Mouse (Mus musculus) macrophage (primary cell): ENCODE data around the gene Gm10644. TPM values are rescaled to one million over a fixed set of nuclear protein-coding genes. Genes with fewer than 3 reads are reported as not detected.
A peak's percentile ranks its signal among the peaks of the same experiment; 100 is the strongest.
"Not testable (repeated sequence)": the region's sequence is repeated elsewhere in the genome, so short reads cannot be mapped to it uniquely, and the experiment has no call there.

Source experiments
- H3K27ac ChIP-seq: fragments of 350-480 bp; formaldehyde crosslinking; 2 replicates; pipeline ENCODE4 v1.9.0; 2021
- H3K36me3 ChIP-seq: fragments of 350-480 bp; formaldehyde crosslinking; 2 replicates; pipeline ENCODE4 v1.9.0; 2021; ENCODE audit errors: inconsistent target
- H3K4me3 ChIP-seq: fragments of 350-480 bp; formaldehyde crosslinking; 2 replicates; pipeline ENCODE4 v1.9.0; 2021; ENCODE audit errors: inconsistent target
- H3K79me2 ChIP-seq: fragments of 350-480 bp; formaldehyde crosslinking; 2 replicates; pipeline ENCODE4 v1.9.0; 2021; ENCODE audit errors: inconsistent target
- WGBS: methylation state at CpG from one replicate; pipeline ENCODE4 v1.1.7; 2026; ENCODE audit warnings: inconsistent platforms; ENCODE audit not compliant: missing documents; 5-methylcytosine and 5-hydroxymethylcytosine counted together
- polyA plus RNA-seq: library from polyadenylated mRNA; stranded (reverse); fragments of 250-400 nt; gene quantifications from 3 replicates; pipeline ENCODE4 v1.2.4, GENCODE M21; 2018; ENCODE audit warnings: inconsistent platforms

The Gm10644 gene
- polyA plus RNA-seq, 1 experiment from 2014 or later, result 0.06 TPM

DNA sequence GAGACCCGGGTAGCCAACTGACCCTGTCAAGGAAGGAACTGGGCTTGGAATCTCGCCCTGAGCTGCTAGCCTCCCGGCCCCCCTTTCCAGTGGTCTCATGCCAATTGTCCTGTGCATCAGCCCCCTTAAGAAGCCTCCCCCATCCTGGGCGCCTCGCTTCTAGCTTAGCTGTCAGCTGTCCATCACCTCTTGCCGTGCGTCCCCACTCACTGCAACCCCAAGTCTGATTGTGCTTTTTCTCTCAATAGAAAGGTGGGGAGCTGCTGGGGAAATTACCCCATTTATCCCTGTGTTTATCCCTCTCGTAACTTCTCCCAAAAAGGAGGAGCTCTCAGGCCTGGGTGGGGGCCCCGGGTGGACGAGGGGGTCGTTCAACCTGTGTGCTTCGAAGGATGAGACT lies 41.0 kb upstream of the Gm10644 start:
- Histone ChIP-seq H3K4me3 (peak overlapping the region; percentile 36; the same call in 1 of the 2 replicates), H3K36me3 (peaks cover 3% of the 10 kb centered on the region; the same call in 1 of the 2 replicates), H3K79me2 (peaks cover 6% of the 10 kb centered on the region; the same call in 1 of the 2 replicates), H3K27ac (no peak overlapping the region)
- 37% methylated on average over 10 of the region's 12 CpGs for WGBS

DNA sequence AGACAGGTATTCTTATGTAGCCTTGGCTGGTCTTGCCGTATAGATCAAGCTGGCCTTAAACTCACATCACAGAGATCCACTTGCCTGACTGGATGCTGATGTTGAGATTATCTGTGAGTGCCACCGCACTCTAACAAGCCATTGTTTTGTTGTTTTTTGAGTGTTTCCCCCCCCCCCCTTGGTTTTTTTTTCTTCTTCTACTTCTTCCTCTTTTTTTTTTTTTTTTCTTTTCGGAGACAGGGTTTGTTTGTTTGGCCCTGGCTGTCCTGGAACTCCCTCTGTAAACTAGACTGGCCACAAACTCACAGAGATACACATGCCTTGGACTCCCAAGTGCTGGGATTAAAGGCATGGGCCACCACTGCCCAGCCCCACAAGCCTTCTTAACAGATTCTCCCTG lies 39.0 kb upstream of the Gm10644 start:
- H3K79me2 ChIP-seq, result peaks cover 3% of the 10 kb centered on the region; the same call in 1 of the 2 replicates
- 0 out of 2 replicates have a peak, but pooled peaks cover 8% of the 10 kb centered on the region for H3K36me3 ChIP-seq
- H3K27ac ChIP-seq, result no peak overlapping the region
- 10% methylated on average over 2 of the region's 3 CpGs for WGBS
- H3K4me3 ChIP-seq, result no peak overlapping the region

DNA sequence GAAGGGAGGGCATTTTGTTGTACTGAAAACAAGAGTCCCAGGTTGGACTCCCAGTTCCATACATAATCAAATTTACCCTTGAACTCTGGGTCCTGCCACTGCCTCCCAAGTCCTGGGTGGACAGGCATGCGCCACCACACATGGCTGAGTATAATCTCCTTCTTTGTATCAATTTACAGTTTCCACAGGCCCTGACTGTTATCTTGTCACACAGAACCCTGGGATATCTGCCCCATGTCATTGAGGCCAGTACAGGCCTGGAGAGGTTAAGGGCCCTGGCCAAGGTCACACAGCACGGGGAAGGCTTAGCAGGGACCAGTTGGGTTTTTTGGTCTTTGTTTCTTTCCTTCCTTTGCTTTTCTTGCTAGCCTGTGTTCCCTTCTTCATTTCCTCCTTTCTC lies 37.5 kb upstream of the Gm10644 start:
- no peak overlapping the region for H3K27ac ChIP-seq

DNA sequence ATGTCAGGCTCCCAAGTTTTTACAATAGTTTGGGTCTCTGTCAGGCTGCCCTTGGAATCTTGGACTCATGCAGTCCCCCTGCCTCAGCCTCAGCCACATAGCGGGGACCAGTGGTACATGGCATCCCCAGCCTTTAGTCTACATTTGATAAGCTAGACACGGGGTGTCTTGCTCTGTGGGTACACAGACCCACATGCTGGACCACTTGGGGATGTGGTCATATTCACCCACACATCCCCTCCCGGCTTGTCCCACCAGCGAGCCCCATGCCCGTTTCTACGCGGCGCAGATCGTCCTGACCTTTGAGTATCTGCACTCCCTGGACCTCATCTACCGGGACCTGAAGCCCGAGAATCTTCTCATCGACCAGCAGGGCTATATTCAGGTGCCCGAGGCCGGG lies 35.2 kb upstream of the Gm10644 start:
- Histone ChIP-seq H3K27ac (no peak overlapping the region), H3K4me3 (no peak overlapping the region), H3K36me3 (peaks cover 25% of the 10 kb centered on the region), H3K79me2 (no peaks in the 10 kb centered on the region)
- WGBS, result 93% methylated on average over 14 of the region's 14 CpGs

More for the DNA sequence above, 37.5 kb upstream of the Gm10644 start:
- Histone ChIP-seq H3K79me2 (no peaks in the 10 kb centered on the region), H3K36me3 (peaks cover 8% of the 10 kb centered on the region; the same call in 1 of the 2 replicates), H3K4me3 (no peak overlapping the region)
- 89% methylated on average over 2 of the region's 2 CpGs for WGBS

DNA sequence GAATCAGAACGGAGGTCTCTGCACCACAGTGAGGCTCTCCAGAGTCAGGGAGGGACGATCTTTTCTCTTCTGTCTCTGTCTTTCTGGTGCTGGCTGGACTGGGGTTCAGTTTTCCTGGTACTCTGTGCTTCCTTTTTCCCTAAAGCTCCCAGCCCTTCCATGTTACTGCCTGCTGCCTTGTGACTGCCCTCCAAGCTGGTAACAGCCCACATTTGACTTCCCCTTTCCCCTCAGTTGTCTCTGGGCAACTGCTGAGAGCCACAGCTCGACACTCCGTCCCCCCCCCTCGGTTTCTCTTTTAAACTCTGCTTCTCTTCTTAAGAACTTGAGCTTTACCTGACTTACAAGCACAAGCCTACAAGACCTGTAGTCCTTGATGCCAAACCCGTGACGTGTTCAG lies 34.2 kb upstream of the Gm10644 start:
- peaks cover 32% of the 10 kb centered on the region for H3K36me3 ChIP-seq
- no peaks in the 10 kb centered on the region for H3K79me2 ChIP-seq
- WGBS, result 27% methylated on average over 6 of the region's 7 CpGs
- peak overlapping the region; percentile 62 for H3K27ac ChIP-seq
- H3K4me3 ChIP-seq, result no peak overlapping the region

DNA sequence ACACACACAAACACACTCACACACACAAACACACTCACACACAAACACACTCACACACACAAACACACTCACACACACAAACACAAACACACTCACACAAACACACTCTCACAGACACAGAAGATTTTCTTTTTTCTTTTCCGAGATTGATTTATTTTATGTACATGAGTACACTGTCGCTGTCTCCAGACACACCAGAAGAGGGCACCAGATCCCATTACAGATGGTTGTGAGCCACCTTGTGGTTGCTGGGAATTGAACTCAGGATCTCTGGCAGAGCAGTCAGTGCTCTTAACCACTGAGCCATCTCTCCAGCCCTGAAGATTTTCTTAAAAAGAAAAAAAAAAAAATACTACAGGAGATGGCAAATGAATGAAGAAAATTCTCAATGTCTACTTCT lies 28.2 kb upstream of the Gm10644 start:
- H3K4me3 ChIP-seq, H3K27ac ChIP-seq: not testable (repeated sequence)
- peaks cover 45% of the 10 kb centered on the region for H3K36me3 ChIP-seq
- H3K79me2 ChIP-seq, result peaks cover 15% of the 10 kb centered on the region; the same call in 1 of the 2 replicates
- 90% methylated on average over 2 of the region's 2 CpGs for WGBS

DNA sequence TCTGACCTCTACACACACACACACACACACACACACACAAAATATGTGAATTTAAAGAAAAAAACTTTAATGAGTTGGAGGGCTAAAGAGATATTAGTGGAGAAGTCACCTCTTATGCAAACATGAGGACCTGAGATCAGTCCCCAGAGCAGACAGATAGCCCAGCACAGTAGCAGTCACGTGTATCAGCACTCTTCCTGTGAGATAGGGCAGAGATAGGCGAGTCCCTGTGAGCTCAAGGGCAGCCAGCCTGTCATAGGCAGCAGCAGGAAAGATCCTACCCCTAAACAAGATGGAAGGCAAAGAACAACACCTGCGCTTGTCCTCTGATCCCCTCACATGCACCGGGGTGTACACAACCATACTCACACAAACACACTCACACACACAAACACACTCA lies 27.4 kb upstream of the Gm10644 start:
- H3K27ac ChIP-seq, result no peak overlapping the region
- 93% methylated on average over 4 of the region's 4 CpGs for WGBS
- H3K4me3 ChIP-seq, result no peak overlapping the region
- peaks cover 45% of the 10 kb centered on the region for H3K36me3 ChIP-seq
- H3K79me2 ChIP-seq, result peaks cover 23% of the 10 kb centered on the region; the same call in 1 of the 2 replicates

DNA sequence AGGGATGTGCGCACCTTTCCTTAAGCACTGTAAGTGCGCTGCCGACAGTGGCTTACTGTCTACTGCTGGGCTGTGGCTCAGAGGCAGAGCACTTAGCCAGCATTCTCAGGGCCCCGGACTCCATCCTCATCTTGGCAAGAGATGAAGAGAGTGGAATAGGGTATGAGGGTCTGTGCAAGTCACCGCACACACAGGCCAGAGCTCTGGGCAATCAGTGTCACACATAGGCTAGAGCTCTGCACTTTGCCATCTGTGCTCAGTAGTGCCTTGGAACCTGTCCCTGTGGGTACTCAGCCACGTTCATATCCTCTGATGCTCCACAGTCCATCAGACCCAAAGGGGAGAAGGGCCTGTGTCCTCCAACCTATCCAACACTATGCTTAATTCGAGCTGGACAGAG lies 26.5 kb upstream of the Gm10644 start:
- peaks cover 39% of the 10 kb centered on the region for H3K36me3 ChIP-seq
- H3K4me3 ChIP-seq, result no peak overlapping the region
- WGBS, result 92% methylated on average over 7 of the region's 7 CpGs
- no peak overlapping the region for H3K27ac ChIP-seq
- peaks cover 32% of the 10 kb centered on the region; the same call in 1 of the 2 replicates for H3K79me2 ChIP-seq

DNA sequence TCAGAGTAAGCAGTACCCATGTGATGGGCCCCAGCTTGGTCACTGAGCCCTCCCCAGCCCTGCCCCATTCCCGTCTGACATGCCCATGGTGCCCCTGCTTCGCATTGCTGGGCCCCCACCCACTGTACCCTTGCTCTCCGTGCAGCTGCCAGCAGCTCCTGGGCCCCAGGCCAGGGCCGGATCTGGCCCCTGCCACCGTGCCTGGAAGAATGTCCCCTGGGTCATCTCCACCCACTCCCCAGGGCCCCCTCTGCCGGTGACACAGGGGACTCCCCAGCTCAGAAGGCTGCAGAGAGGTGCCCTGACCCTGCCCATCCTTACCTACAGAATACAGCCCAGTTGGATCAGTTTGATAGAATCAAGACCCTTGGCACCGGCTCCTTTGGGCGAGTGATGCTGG lies 25.8 kb upstream of the Gm10644 start:
- peaks cover 39% of the 10 kb centered on the region; the same call in 1 of the 2 replicates for H3K79me2 ChIP-seq
- 92% methylated on average over 8 of the region's 8 CpGs for WGBS
- no peak overlapping the region for H3K27ac ChIP-seq
- peaks cover 32% of the 10 kb centered on the region for H3K36me3 ChIP-seq
- no peak overlapping the region for H3K4me3 ChIP-seq

DNA sequence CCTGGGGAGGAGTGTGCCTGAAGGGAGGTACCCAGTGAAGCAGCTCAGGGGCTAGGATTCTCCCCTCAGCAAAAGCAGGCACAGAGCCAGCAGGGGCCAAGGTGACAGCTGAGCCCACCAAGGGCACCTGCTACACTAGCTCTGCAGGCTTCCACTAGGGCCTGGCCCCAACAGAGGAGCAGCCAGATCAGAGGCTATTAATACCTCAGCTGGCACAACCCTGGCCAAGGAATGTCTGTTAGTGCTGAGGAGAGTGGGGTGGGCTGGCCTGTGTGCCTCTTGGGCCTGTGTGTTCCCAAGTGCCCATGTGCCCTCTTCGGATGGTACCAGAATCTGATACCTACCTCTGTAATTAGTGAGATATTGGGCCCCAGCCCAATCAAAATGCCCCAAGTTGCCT lies 25.2 kb upstream of the Gm10644 start:
- WGBS, result 100% methylated on average over 1 of the region's 1 CpGs
- no peak overlapping the region for H3K4me3 ChIP-seq
- peaks cover 29% of the 10 kb centered on the region for H3K36me3 ChIP-seq
- peaks cover 44% of the 10 kb centered on the region; the same call in 1 of the 2 replicates for H3K79me2 ChIP-seq
- H3K27ac ChIP-seq, result no peak overlapping the region

DNA sequence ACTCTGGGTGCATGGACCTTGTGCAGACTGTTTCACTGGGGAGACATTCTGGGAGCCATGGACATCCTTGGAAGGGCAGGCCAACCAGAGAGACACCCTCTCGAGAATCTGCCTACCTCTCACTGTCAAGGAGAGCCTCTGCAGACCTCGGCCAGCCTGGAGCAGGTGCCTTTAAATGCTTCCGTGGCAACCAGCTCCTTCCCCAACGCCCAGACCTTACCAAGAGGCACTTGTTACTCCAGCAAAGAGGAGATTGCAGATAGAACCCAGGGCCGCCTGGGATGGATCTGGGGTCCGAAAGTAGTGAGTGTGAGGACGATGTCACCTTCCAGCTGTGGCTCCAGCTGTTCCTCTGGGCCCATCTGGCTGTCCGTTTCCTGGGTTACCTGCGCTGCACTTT lies 23.2 kb upstream of the Gm10644 start:
- Histone ChIP-seq H3K4me3 (no peak overlapping the region), H3K79me2 (peaks cover 65% of the 10 kb centered on the region), H3K27ac (no peak overlapping the region; the same call in 1 of the 2 replicates), H3K36me3 (peaks cover 22% of the 10 kb centered on the region)
- WGBS, result 87% methylated on average over 9 of the region's 9 CpGs

DNA sequence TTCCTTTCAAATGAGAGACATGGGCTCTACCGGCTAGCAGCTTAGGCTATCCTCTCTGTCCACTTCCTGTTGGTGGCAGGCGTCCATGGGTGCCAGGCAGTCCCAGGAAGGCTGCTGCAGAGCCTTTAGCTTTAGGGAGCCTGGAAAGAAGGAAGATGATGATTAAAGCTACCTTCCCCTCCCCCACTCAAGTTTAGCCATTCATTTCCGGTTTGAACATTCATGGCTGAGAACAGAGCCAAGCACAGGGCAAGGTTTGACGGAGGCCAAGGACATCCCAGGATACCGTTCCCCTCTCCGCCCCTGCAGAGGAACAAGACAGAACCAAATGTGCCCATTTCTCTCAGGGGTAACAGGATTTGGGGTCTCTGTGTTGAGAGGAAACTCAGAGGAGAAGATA lies 22.6 kb upstream of the Gm10644 start:
- Histone ChIP-seq H3K4me3 (no peak overlapping the region), H3K79me2 (peaks cover 66% of the 10 kb centered on the region), H3K36me3 (peaks cover 21% of the 10 kb centered on the region), H3K27ac (no peak overlapping the region; the same call in 1 of the 2 replicates)
- 45% methylated on average over 6 of the region's 6 CpGs for WGBS

DNA sequence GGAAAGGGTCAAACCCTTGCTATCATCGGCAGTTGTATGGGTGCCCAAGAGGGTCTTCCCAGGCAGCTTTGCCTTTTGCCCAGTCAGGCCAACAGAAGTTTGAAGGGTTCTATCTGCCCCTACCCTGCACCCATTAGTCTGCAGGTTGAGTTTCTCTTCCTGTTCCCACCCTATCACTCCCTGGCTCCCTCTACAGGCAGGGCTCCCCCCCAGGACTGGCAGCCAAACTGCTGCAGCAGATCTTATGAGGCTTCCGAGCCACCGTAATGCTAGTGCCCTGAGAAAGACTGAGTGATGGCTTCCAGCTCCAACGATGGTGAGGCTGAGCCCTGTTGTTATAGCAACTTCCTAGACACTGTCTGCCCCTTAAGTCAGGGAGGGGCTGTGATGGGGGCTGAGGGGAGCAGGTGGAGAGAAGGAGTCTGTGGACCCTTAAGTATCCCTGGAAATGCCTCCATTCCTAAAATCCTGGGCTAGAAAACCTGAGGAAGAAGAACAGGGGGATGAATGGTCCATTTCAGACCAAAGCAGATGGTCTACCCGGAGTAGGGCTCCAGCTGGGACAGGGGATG lies 21.9 kb upstream of the Gm10644 start:
- Histone ChIP-seq H3K4me3 (no peak overlapping the region), H3K27ac (no peak overlapping the region)
- 86% methylated on average over 5 of the region's 5 CpGs for WGBS

DNA sequence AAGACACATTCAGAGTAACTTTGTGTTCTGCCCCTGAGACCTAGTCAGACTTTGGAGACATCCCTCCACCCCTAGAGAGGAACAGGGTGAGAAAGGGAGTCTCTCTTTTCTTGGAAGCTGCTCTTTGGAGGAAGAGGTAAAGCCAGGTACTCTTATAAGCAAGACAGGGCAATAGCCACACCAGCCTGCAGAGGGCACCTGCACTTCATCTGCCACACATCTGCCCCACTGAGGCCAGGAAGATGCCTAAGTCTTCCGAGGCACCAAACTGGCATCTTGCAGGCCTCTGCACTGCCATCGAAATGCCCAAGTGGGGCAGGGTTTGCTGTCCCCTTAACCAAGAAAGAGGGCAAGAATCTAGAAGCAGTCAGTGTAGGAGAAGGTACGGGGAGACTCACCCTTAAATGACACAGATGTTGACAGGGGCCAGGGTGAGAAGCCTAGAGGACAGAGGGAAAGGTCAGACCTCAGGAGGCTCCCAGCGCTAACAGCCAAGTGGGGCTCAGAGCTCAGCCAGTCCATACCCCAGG lies 21.2 kb upstream of the Gm10644 start:
- WGBS, result 71% methylated on average over 4 of the region's 4 CpGs
- Histone ChIP-seq H3K79me2 (peaks cover 66% of the 10 kb centered on the region), H3K36me3 (peaks cover 10% of the 10 kb centered on the region), H3K27ac (no peak overlapping the region), H3K4me3 (no peak overlapping the region)

More for the DNA sequence above, 21.9 kb upstream of the Gm10644 start:
- Histone ChIP-seq H3K79me2 (peaks cover 66% of the 10 kb centered on the region), H3K36me3 (peaks cover 17% of the 10 kb centered on the region)

DNA sequence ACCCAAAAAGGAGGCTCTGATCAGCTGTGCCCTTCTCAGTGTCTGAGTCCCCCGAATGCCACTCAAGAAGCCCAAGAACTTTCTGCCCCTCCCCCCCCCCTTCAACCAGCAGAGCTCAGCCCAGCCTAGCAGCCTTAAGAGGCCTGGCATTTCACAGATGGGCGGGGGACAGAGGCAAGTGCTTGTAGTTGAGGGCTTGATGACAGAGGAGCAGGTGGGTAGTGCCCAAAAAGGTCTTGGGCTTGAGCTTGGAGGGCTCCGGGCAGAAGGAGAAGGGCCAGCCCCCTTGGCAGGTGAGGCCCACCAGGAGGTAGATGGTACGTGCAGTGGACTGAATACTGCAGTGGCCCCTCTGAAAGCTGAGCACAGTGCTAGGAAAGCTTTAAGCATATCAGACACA lies 19.5 kb upstream of the Gm10644 start:
- 95% methylated on average over 4 of the region's 4 CpGs for WGBS
- Histone ChIP-seq H3K36me3 (no peaks in the 10 kb centered on the region), H3K4me3 (no peak overlapping the region), H3K79me2 (peaks cover 64% of the 10 kb centered on the region), H3K27ac (no peak overlapping the region)
